Mouse (Mus musculus) CH12.LX (cell line): Measurements from ENCODE around the gene Myo15. TPM values are rescaled to one million over a fixed set of nuclear protein-coding genes. Genes with fewer than 3 reads are reported as not detected.

Experiments used
- DNase-seq: peaks from one replicate; pipeline ENCODE4 v3.0.0-alpha.2; 2013; ENCODE audit errors: extremely low read depth
- H3K27ac ChIP-seq: 2 replicates; pipeline ENCODE4 v1.5.1; 2012; ENCODE audit warnings: low read depth, mild to moderate bottlenecking, control low read depth, moderate library complexity; ENCODE audit not compliant: insufficient read depth
- H3K27me3 ChIP-seq: replicated peaks from 2 replicates; pipeline ENCODE3; 2012; ENCODE audit warnings: inconsistent platforms
- H3K36me3 ChIP-seq, 2 experiments: replicated peaks in 1 of 2; 2 replicates each; pipeline versions ENCODE3 to v1.6.1; 2012; ENCODE audit warnings: inconsistent platforms in 1 of 2, low read length in 1 of 2, mild to moderate bottlenecking in 1 of 2, mixed read lengths in 1 of 2, moderate library complexity in 1 of 2; ENCODE audit not compliant: control insufficient read depth in 1 of 2, insufficient read depth in 1 of 2
- H3K4me1 ChIP-seq, 2 experiments: 2 replicates each; pipeline ENCODE4 v1.6.1; 2012; ENCODE audit warnings: inconsistent platforms in 1 of 2, moderate library complexity in 1 of 2; ENCODE audit not compliant: insufficient read depth in 2 of 2, control insufficient read depth in 1 of 2
- H3K4me2 ChIP-seq: 2 replicates; pipeline ENCODE4 v1.6.1; 2012; ENCODE audit warnings: low read depth, mild to moderate bottlenecking, control low read depth; ENCODE audit not compliant: poor library complexity, insufficient read depth, severe bottlenecking
- H3K4me3 ChIP-seq, 3 experiments: fragments of 150-350 bp in 1 of 3; sonication (generic) in 1 of 3; replicated peaks in 1 of 3; 2 replicates each; pipeline versions ENCODE3 to v1.5.1; 2011 to 2012; ENCODE audit warnings: low read depth in 2 of 3, low read length in 2 of 3, mild to moderate bottlenecking in 2 of 3, moderate library complexity in 2 of 3, control low read depth in 1 of 3, improper control_type of control experiment in 1 of 3, inconsistent platforms in 1 of 3, mixed read lengths in 1 of 3; ENCODE audit not compliant: poor library complexity in 1 of 3
- H3K79me2 ChIP-seq: replicated peaks from 2 replicates; pipeline ENCODE4 v1.6.1; 2012; ENCODE audit warnings: mild to moderate bottlenecking, moderate library complexity; ENCODE audit not compliant: control insufficient read depth, poor library complexity, insufficient read depth, severe bottlenecking; ENCODE audit errors: extremely low read depth
- H3K9ac ChIP-seq: 2 replicates; pipeline ENCODE4 v1.6.1; 2012; ENCODE audit warnings: low read depth, mild to moderate bottlenecking, control low read depth, moderate library complexity; ENCODE audit not compliant: insufficient read depth
- H3K9me3 ChIP-seq: replicated peaks from 2 replicates; pipeline ENCODE3; 2012; ENCODE audit warnings: low read length, inconsistent platforms, mixed read lengths
- KAT2A ChIP-seq: IDR thresholded peaks from 2 replicates; pipeline ENCODE4 v1.6.1; 2012; ENCODE audit warnings: low read length, improper control_type of control experiment, inconsistent platforms; ENCODE audit not compliant: insufficient replicate concordance
- MAX ChIP-seq: IDR thresholded peaks from 2 replicates; pipeline ENCODE4 v1.6.1; 2011; ENCODE audit warnings: low read length, improper control_type of control experiment
- RAD21 ChIP-seq: IDR thresholded peaks from 2 replicates; pipeline ENCODE4 v1.6.1; 2011; ENCODE audit warnings: low read depth, mild to moderate bottlenecking, low read length, improper control_type of control experiment, moderate library complexity
- TCF12 ChIP-seq: IDR thresholded peaks from 2 replicates; pipeline ENCODE4 v1.6.1; 2014; ENCODE audit warnings: low read depth, mild to moderate bottlenecking, inconsistent platforms, low read length, improper control_type of control experiment
- UBTF ChIP-seq: IDR thresholded peaks from 2 replicates; pipeline ENCODE4 v1.6.1; 2012; ENCODE audit warnings: low read depth, mild to moderate bottlenecking, inconsistent platforms, low read length, improper control_type of control experiment, moderate library complexity
- ZNF384 ChIP-seq: IDR thresholded peaks from 2 replicates; pipeline ENCODE4 v1.6.1; 2012; ENCODE audit warnings: low read depth, low read length, improper control_type of control experiment, inconsistent platforms
- dilution Hi-C: fragments of 300-500 bp; cut with MboI; formaldehyde crosslinking; loops from 2 replicates; pipeline ENCODE4 v1.14.3; 2020; ENCODE audit warnings: low sequenced_read_pairs; ENCODE audit not compliant: extremely low pct_unique_long_range_greater_than_20kb, extremely low pct_ligation_motif_present
- in situ Hi-C: fragments of 300-500 bp; cut with MboI; formaldehyde crosslinking; loops from 3 replicates; pipeline ENCODE4 v1.14.3; 2019; ENCODE audit warnings: low sequenced_read_pairs, low pct_ligation_motif_present, low pct_unique_long_range_greater_than_20kb, mixed read lengths
- polyA plus RNA-seq: library from polyadenylated mRNA; unstranded; fragments of >175 nt; gene quantifications from 2 replicates; pipeline ENCODE4 v1.2.1, GENCODE M21; 2012; ENCODE audit warnings: low read depth; ENCODE audit not compliant: insufficient read length
- total RNA-seq, 2 experiments: library from RNA; depleted of rRNA; stranded (reverse); fragments of 300-350 nt in 1 of 2; fragments of >200 nt in 1 of 2; gene quantifications; 2 replicates each; pipeline ENCODE4 v1.2.3; 2012 to 2014

Gene Myo15
- total and polyA plus RNA-seq, 3 experiments = 0.01 to 0.13 (median 0.04) TPM

DNA sequence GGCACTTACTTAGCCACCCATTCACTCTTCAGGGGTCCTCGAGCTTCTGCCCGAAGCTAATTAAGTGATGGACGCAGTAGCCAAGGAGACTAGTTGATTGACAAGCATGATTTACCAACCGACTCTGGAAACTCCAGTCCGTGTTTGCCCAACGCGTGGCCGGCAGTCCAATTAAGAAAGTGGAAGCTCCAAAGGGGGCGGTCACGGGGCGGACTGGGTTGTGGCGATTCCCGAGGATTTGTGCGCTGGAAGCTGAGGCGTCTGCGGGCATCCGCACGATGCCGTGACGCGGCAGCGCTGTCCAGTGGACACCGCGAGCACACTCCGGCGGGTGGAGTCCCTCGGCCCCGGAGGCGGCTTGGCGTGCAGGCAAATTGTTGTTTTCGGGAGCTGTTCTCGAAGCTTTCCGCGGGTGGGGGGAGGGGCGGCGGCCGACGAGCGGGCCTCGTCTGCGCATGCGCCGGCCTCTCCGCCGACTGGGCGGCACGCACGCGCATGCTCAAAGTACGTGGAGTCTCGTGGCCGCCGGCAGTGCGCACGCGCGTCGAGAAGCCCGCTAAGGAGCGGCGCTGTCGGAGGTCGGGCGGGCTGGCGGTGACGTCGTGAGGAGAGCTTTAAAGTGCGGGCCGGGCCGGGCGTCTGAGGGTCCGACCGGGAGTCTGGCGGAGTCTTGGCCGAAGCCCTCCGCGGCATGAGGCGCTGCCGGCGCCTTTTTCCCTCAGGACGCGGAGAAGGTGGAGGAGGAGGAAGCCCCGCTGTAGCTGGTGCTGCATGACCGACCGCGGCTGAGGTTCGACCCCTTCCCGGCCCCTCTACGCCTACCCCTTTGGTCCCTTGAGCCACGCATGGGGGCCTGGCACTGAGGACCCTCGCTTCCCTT, 68.6 kb downstream of the Myo15 start (continued):
- peak; percentile 66; the same call in 1 of the 2 replicates for TF ChIP-seq MAX
- TF ChIP-seq, all 38 proteins: peak for 22

DNA sequence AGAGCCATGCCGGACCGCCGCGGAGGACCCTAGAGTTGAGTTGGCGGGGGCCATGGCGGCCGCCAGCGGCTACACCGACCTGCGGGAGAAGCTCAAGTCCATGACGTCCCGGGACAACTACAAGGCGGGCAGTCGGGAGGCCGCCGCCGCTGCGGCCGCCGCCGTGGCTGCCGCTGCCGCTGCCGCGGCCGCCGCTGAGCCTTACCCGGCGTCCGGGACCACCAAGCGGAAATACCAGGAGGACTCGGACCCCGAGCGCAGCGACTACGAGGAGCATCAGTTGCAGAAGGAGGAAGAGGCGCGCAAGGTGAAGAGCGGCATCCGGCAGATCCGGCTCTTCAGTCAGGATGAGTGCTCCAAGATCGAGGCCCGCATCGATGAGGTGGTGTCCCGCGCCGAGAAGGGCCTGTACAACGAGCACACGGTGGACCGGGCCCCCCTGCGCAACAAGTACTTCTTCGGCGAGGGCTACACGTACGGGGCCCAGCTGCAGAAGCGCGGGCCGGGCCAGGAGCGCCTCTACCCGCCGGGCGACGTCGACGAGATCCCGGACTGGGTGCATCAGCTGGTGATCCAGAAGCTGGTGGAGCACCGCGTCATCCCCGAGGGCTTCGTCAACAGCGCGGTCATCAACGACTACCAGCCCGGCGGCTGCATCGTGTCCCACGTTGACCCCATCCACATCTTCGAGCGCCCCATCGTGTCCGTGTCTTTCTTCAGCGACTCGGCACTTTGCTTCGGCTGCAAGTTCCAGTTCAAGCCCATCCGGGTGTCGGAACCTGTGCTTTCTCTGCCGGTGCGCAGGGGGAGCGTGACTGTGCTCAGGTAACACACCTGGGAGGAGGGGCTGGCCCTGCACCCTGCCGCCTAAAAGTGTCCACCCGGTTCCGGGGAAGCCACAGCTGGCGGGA, 69.5 kb downstream of the Myo15 start:
- dilution Hi-C loops (no loop called here), in situ Hi-C loops (no loop called here)
- peaks cover 56% of the 10 kb centered on the region for H3K79me2 ChIP-seq
- peaks cover 7 to 24% of the 10 kb centered on the region in 2 experiments for H3K36me3 ChIP-seq
- H3K4me2 ChIP-seq = peak overlapping the region; percentile 92; the same call in 1 of the 2 replicates
- H3K9ac ChIP-seq = peak overlapping the region; percentile 68
- no peaks in the 10 kb centered on the region for H3K9me3 ChIP-seq
- peak overlapping the region; percentile 97 for H3K27ac ChIP-seq
- TF ChIP-seq UBTF (peak; percentile 86), TCF12 (no peak)
- peaks cover 5 to 36% of the 10 kb centered on the region in 2 experiments; a peak in 3 of 4 replicates for H3K4me1 ChIP-seq
- peak; percentile 55 for DNase-seq
- peak overlapping the region; percentile 71 to 83 (median 79) for H3K4me3 ChIP-seq
- peaks cover under 1% of the 10 kb centered on the region for H3K27me3 ChIP-seq

DNA sequence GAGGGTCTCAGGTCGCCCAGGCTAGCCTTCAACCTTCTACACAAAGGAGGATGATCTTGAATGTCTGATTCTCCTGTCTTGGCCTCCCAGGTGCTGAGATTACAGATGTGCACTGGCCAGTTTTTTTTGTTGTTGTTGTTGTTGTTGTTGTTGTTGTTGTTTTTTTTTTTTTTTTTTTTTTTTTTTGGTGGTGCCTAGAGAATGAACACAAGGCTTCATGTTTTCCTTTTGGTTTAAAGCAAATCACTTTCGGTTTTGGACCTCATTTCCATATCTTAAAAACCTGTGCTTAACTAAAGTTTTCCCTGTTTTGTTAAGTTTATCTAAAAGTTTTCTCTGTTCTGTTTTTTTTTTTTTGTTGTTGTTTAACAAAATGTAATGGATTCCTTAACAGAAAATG, 70.4 kb downstream of the Myo15 start:
- no peaks in the 10 kb centered on the region for H3K9me3 ChIP-seq
- in situ Hi-C loops (no loop called here), dilution Hi-C loops (no loop called here)
- H3K79me2 ChIP-seq = peaks cover 64% of the 10 kb centered on the region
- no peaks in the 10 kb centered on the region for H3K27me3 ChIP-seq
- H3K27ac ChIP-seq = no peak overlapping the region
- TF ChIP-seq ZNF384 = peak; percentile 90
- no peak for TF ChIP-seq KAT2A
- TF ChIP-seq RAD21 = no peak
- H3K4me1 ChIP-seq = peaks cover 8 to 44% of the 10 kb centered on the region in 2 experiments; a peak in 3 of 4 replicates
- H3K9ac ChIP-seq = peak overlapping the region; percentile 86
- H3K36me3 ChIP-seq = peaks cover 7 to 33% of the 10 kb centered on the region in 2 experiments
- H3K4me2 ChIP-seq = peak overlapping the region; percentile 92
- no peak for DNase-seq
- peak overlapping the region; percentile 71 to 83 (median 79) for H3K4me3 ChIP-seq
